Comparison of ENCODE assay signal across 20 mouse cellular contexts in genomic region chr6:40423013-40423412, GRCm38 (mm10). TPM values are rescaled to one million over a fixed set of nuclear protein-coding genes. Genes with fewer than 3 reads are reported as not detected.
DNase-seq lines count a peak whose midpoint lies in the region; ATAC-seq and TF ChIP-seq lines count a peak whose summit lies in the region.
"Had no signal": no experiment of that assay in that cellular context is flagged by ENCODE, and none has a peak within 500 bp of the region (broad histone marks: within the 10 kb centered on the region; RNA-seq: fewer than 3 reads in every experiment).

No protein-coding gene starts in this region.

- H3K9me3 ChIP-seq in heart, embryonic 12.5 days (replicated peaks) = no peaks in the 10 kb centered on the region
- H3K9me3 ChIP-seq: embryonic facial prominence, embryonic 15.5 days; forebrain, embryonic 10.5 days; intestine, embryonic 15.5 days had no signal

- no peak for TF ChIP-seq POLR2A in cerebellum, adult 2 months (IDR thresholded peaks at IDR 0.05; ENCODE audit: borderline replicate concordance, insufficient read depth, low read length)

- no peak for ATAC-seq in heart, embryonic 12.5 days (ENCODE audit: insufficient number of reproducible peaks, low FRiP score)

- H3K4me2 ChIP-seq in heart, embryonic 12.5 days = no peak overlapping the region
- H3K4me2 ChIP-seq: embryonic facial prominence, embryonic 15.5 days; intestine, embryonic 15.5 days had no signal

- DNase-seq in cerebellum, adult 2 months = peak in 1 of 2 experiments; percentile 48
- DNase-seq in cerebellum, adult 9-10 months = no peak
- peak; percentile 13 to 15 for DNase-seq in heart, adult 18-20 months
- DNase-seq in layer of hippocampus, adult 2 months (ENCODE audit: low spot score in 2 of 2) = no peak
- DNase-seq in layer of hippocampus, adult 11-12 months (ENCODE audit: low spot score) = no peak
- peak; percentile 54 for DNase-seq in brain, adult 2 months (ENCODE audit: low read depth, low spot score)
- DNase-seq: gastrocnemius, postnatal 10 days had no signal

- H3K4me3 ChIP-seq in cerebellum, adult 2 months (replicated peaks; ENCODE audit: insufficient read depth, low read depth, low read length) = no peak overlapping the region
- no peak overlapping the region for H3K4me3 ChIP-seq in heart, embryonic 12.5 days
- no peak overlapping the region for H3K4me3 ChIP-seq in layer of hippocampus, adult 2 months
- H3K4me3 ChIP-seq: embryonic facial prominence, embryonic 15.5 days; erythroblast, embryonic 14.5 days; forebrain, embryonic 10.5 days; intestine, embryonic 15.5 days had no signal

- H3K9ac ChIP-seq in heart, embryonic 12.5 days = no peak overlapping the region
- H3K9ac ChIP-seq: embryonic facial prominence, embryonic 15.5 days; intestine, embryonic 15.5 days had no signal

- H3K27ac ChIP-seq in cerebellum, adult 2 months (ENCODE audit: insufficient read depth, low read length) = peak overlapping the region; percentile 26
- no peak overlapping the region for H3K27ac ChIP-seq in heart, embryonic 12.5 days (ENCODE audit: poor library complexity, severe bottlenecking)
- peak overlapping the region; percentile 33; the same call in 1 of the 2 replicates for H3K27ac ChIP-seq in layer of hippocampus, adult 2 months
- H3K27ac ChIP-seq: embryonic facial prominence, embryonic 15.5 days; forebrain, embryonic 10.5 days; intestine, embryonic 15.5 days had no signal

- H3K36me3 ChIP-seq in heart, embryonic 12.5 days = no peaks in the 10 kb centered on the region
- H3K36me3 ChIP-seq: embryonic facial prominence, embryonic 15.5 days; intestine, embryonic 15.5 days had no signal

- H3K4me1 ChIP-seq in cerebellum, adult 2 months (ENCODE audit: control insufficient read depth, insufficient read depth, low read length) = peaks cover 47% of the 10 kb centered on the region
- no peaks in the 10 kb centered on the region for H3K4me1 ChIP-seq in heart, embryonic 12.5 days (replicated peaks)
- H3K4me1 ChIP-seq: embryonic facial prominence, embryonic 15.5 days; forebrain, embryonic 10.5 days; intestine, embryonic 15.5 days had no signal

- WGBS in cerebellum, adult 2 months = 6% methylated on average over 1 of the region's 1 CpGs
- WGBS in heart, embryonic 12.5 days = 81% methylated on average over 1 of the region's 1 CpGs

- TF ChIP-seq CTCF in cerebellum, adult 2 months (IDR thresholded peaks at IDR 0.05; ENCODE audit: borderline replicate concordance, insufficient read depth, low read depth, low read length) = no peak
- TF ChIP-seq CTCF in layer of hippocampus, adult 2 months (conservative IDR thresholded peaks at IDR 0.05) = no peak

- no peaks in the 10 kb centered on the region for H3K27me3 ChIP-seq in cerebellum, adult 2 months (ENCODE audit: control insufficient read depth, insufficient read depth, low read length)
- H3K27me3 ChIP-seq in heart, embryonic 12.5 days (replicated peaks) = no peaks in the 10 kb centered on the region
- H3K27me3 ChIP-seq: embryonic facial prominence, embryonic 15.5 days; intestine, embryonic 15.5 days had no signal

RNA-seq across cellular contexts. Expression of gene E330009J07Rik, which starts 12.9 kb away (rescaled TPM):
- 64.6 and 67.0 TPM in 2 replicates for polyA plus RNA-seq in cerebellum, adult 2 months (2012; rRNA removed)
- total RNA-seq in heart, adult 18-20 months (2021) = 1 to 10 TPM; 4.0 to 4.3 TPM
- polyA plus RNA-seq in heart, embryonic 12.5 days (2016; fragmentation: Nextera tagmentation; extraction: Ambion mirVana) = 5.0 and 5.5 TPM in 2 replicates
- 10 to 100 TPM; 42.5 to 47.0 TPM for total RNA-seq in layer of hippocampus, adult 2 months (2021)
- polyA plus RNA-seq: erythroblast, embryonic 14.5 days had no signal

RNA-seq across cellular contexts. Expression of gene Wee2, which starts 15.9 kb away (rescaled TPM):
- 0.28 and 0.41 TPM in 2 replicates for polyA plus RNA-seq in cerebellum, adult 2 months (2012; rRNA removed)
- not detected for total RNA-seq in heart, adult 18-20 months (2021)
- polyA plus RNA-seq in heart, embryonic 12.5 days (2016; fragmentation: Nextera tagmentation; extraction: Ambion mirVana) = not detected in 2 replicates
- total RNA-seq in layer of hippocampus, adult 2 months (2021) = not detected
- total RNA-seq: adrenal gland, adult 18-20 months; adrenal gland, postnatal 14 days; gastrocnemius, postnatal 10 days; gastrocnemius, postnatal 4 days; heart, adult 8-10 months; heart, postnatal 14 days; MEL had no signal
- polyA plus RNA-seq: C2C12; embryonic facial prominence, embryonic 15.5 days; erythroblast, embryonic 14.5 days; heart, embryonic 14.5 days had no signal

RNA-seq across cellular contexts. Expression of gene Ssbp1, which starts 48.1 kb away (rescaled TPM):
- 44.5 and 47.0 TPM in 2 replicates for polyA plus RNA-seq in cerebellum, adult 2 months (2012; rRNA removed)
- 10 to 100 TPM; 31.9 to 32.3 TPM for total RNA-seq in heart, adult 18-20 months (2021)
- 106 and 110 TPM in 2 replicates for polyA plus RNA-seq in heart, embryonic 12.5 days (2016; fragmentation: Nextera tagmentation; extraction: Ambion mirVana)
- total RNA-seq in layer of hippocampus, adult 2 months (2021) = 10 to 100 TPM; 34.0 to 36.0 TPM

Comparison
In these comparisons a context has a peak if more than half of its experiments do, and no peak if none do; other contexts are left out.
1. DNase-seq: peak in heart, adult 18-20 months (2 of 2) and brain, adult 2 months (single experiment); none in cerebellum, adult 9-10 months (single experiment), layer of hippocampus, adult 2 months (0 of 2) and layer of hippocampus, adult 11-12 months (single experiment).
2. RNA of gene E330009J07Rik, which starts 12.9 kb away (total RNA-seq): 42.5 to 47.0 TPM in layer of hippocampus, adult 2 months; 4.0 to 4.3 TPM in heart, adult 18-20 months; every median in the first group is over 4 times any median in the second.